Mouse (Mus musculus): ENCODE data around the gene Mast1. TPM values are rescaled to one million over a fixed set of nuclear protein-coding genes. Genes with fewer than 3 reads are reported as not detected.

The Mast1 gene
- total and polyA plus RNA-seq, 3 experiments, result 0.21 to 0.34 TPM; not detected in 1

GRCm38 (mm10) chr8:84973803-84974542 lies 36.8 kb upstream of the Mast1 start:
- H3K27me3 ChIP-seq (replicated peaks), result no peaks in the 10 kb centered on the region
- peak; percentile 76 for DNase-seq (ENCODE audit: extremely low read depth)
- dilution Hi-C loops (cut with MboI; ENCODE audit: extremely low pct_ligation_motif_present, extremely low pct_unique_long_range_greater_than_20kb, low sequenced_read_pairs) (no loop called here), in situ Hi-C loops (cut with MboI; ENCODE audit: low pct_ligation_motif_present, low pct_unique_long_range_greater_than_20kb, low sequenced_read_pairs) (loop anchor here (5.0 kb wide), 1 partner anchor 33 kb away; no protein-coding TSS in a partner anchor)
- no peaks in the 10 kb centered on the region for H3K9me3 ChIP-seq (replicated peaks; ENCODE audit: low read length)
- H3K4me2 ChIP-seq (ENCODE audit: insufficient read depth, low read depth, poor library complexity, severe bottlenecking), result peak overlapping the region; percentile 98
- peak overlapping the region in 2 of 3 experiments; percentile 35 to 94 for H3K4me3 ChIP-seq (replicated peaks in 1 of 3; ENCODE audit: low read depth in 2 of 3, low read length in 2 of 3, poor library complexity in 1 of 3)
- TF ChIP-seq USF2 (conservative IDR thresholded peaks at IDR 0.05; ENCODE audit: low read depth, low read length), result no peak
- TF ChIP-seq BHLHE40 (IDR thresholded peaks at IDR 0.05; ENCODE audit: low read depth, low read length), result no peak
- TF ChIP-seq E2F4 (IDR thresholded peaks at IDR 0.05; ENCODE audit: insufficient replicate concordance, low read depth, low read length), result no peak
- no peak; the same call in 1 of the 2 replicates for TF ChIP-seq MAX (IDR thresholded peaks at IDR 0.05; ENCODE audit: low read length)
- TF ChIP-seq MAFK (IDR thresholded peaks at IDR 0.05; ENCODE audit: insufficient replicate concordance, low read length), result no peak
- TF ChIP-seq ZC3H11A (IDR thresholded peaks at IDR 0.05; ENCODE audit: low read depth, low read length), result peak; percentile 84
- no peak for TF ChIP-seq CHD1 (IDR thresholded peaks at IDR 0.05; ENCODE audit: low read depth, low read length)
- TF ChIP-seq SMC3 (IDR thresholded peaks at IDR 0.05; ENCODE audit: low read depth, low read length), result peak; percentile 98
- no peak for TF ChIP-seq ZNF384 (IDR thresholded peaks at IDR 0.05; ENCODE audit: low read depth, low read length)
- TF ChIP-seq GABPA (IDR thresholded peaks at IDR 0.05; ENCODE audit: insufficient replicate concordance, low read depth, low read length), result no peak
- TF ChIP-seq POLR2AphosphoS2 (IDR thresholded peaks at IDR 0.05; ENCODE audit: low read depth, low read length), result no peak
- no peak for TF ChIP-seq JUND (conservative IDR thresholded peaks at IDR 0.05; ENCODE audit: low read depth, low read length)
- TF ChIP-seq CHD2 (IDR thresholded peaks at IDR 0.05; ENCODE audit: low read length), result no peak
- no peak for TF ChIP-seq NRF1 (IDR thresholded peaks at IDR 0.05; ENCODE audit: low read depth, low read length)
- no peak for TF ChIP-seq JUN (IDR thresholded peaks at IDR 0.05; ENCODE audit: insufficient read depth, low read depth, low read length)
- no peak for TF ChIP-seq TCF12 (IDR thresholded peaks at IDR 0.05; ENCODE audit: low read depth, low read length)
- TF ChIP-seq SIN3A (IDR thresholded peaks at IDR 0.05; ENCODE audit: low read length), result peak; percentile 80; the same call in 1 of the 2 replicates
- no peak for TF ChIP-seq UBTF (IDR thresholded peaks at IDR 0.05; ENCODE audit: low read depth, low read length)
- TF ChIP-seq MAZ (IDR thresholded peaks at IDR 0.05; ENCODE audit: low read depth, low read length), result no peak
- TF ChIP-seq MEF2A (IDR thresholded peaks at IDR 0.05; ENCODE audit: borderline replicate concordance, low read depth, low read length), result no peak
- 0 out of 2 replicates have a peak, but pooled peaks have one; percentile 5 for TF ChIP-seq POLR2A (IDR thresholded peaks at IDR 0.05; ENCODE audit: low read depth, low read length)
- no peak for TF ChIP-seq MXI1 (IDR thresholded peaks at IDR 0.05; ENCODE audit: low read depth, low read length)
- TF ChIP-seq EP300 (IDR thresholded peaks at IDR 0.05; ENCODE audit: low read length), result no peak
- no peak for TF ChIP-seq ETS1 (conservative IDR thresholded peaks at IDR 0.05; ENCODE audit: low read depth, low read length)
- no peak for TF ChIP-seq KAT2A (IDR thresholded peaks at IDR 0.05; ENCODE audit: insufficient replicate concordance, low read length)
- no peak for TF ChIP-seq ELF1 (IDR thresholded peaks at IDR 0.05; ENCODE audit: low read depth, low read length)
- TF ChIP-seq ZMIZ1 (IDR thresholded peaks at IDR 0.05; ENCODE audit: low read depth, low read length), result no peak
- no peak for TF ChIP-seq HCFC1 (IDR thresholded peaks at IDR 0.05; ENCODE audit: low read depth, low read length)
- TF ChIP-seq RCOR1 (conservative IDR thresholded peaks at IDR 0.05; ENCODE audit: low read depth, low read length), result no peak
- TF ChIP-seq NELFE (IDR thresholded peaks at IDR 0.05; ENCODE audit: low read depth, low read length), result peak; percentile 15; the same call in 1 of the 2 replicates
- TF ChIP-seq RAD21 (IDR thresholded peaks at IDR 0.05; ENCODE audit: low read depth, low read length), result peak; percentile 99
- peak; percentile 76; the same call in 1 of the 2 replicates for TF ChIP-seq MYC (IDR thresholded peaks at IDR 0.05; ENCODE audit: low read depth, low read length)
- no peak for TF ChIP-seq USF1 (IDR thresholded peaks at IDR 0.05; ENCODE audit: low read depth, low read length)
- no peak for TF ChIP-seq ZKSCAN1 (IDR thresholded peaks at IDR 0.05; ENCODE audit: borderline replicate concordance, low read depth, low read length)
- no peak for TF ChIP-seq TBP (conservative IDR thresholded peaks at IDR 0.05; ENCODE audit: low read depth, low read length)
- TF ChIP-seq PAX5 (IDR thresholded peaks at IDR 0.05; ENCODE audit: low read length), result no peak
- no peak for TF ChIP-seq IRF4 (IDR thresholded peaks at IDR 0.05; ENCODE audit: low read depth, low read length)
- peak; percentile 89 to 98 for TF ChIP-seq CTCF (conservative IDR thresholded peaks at IDR 0.05 in 1 of 2, IDR thresholded peaks at IDR 0.05 in 1 of 2; ENCODE audit: low read depth in 2 of 2, low read length in 2 of 2)
- H3K79me2 ChIP-seq (replicated peaks; ENCODE audit: control insufficient read depth, extremely low read depth, insufficient read depth, poor library complexity, severe bottlenecking), result peaks cover 26% of the 10 kb centered on the region
- peaks cover 25 to 37% of the 10 kb centered on the region in 2 experiments for H3K36me3 ChIP-seq (replicated peaks in 1 of 2; ENCODE audit: control insufficient read depth in 1 of 2, insufficient read depth in 1 of 2, low read length in 1 of 2)
- H3K4me1 ChIP-seq (ENCODE audit: control insufficient read depth in 1 of 2, insufficient read depth in 2 of 2), result peaks cover 6 to 20% of the 10 kb centered on the region in 2 experiments; a peak in 3 of 4 replicates
- H3K27ac ChIP-seq (ENCODE audit: insufficient read depth, low read depth), result peak overlapping the region; percentile 30; the same call in 1 of the 2 replicates
- peak overlapping the region; percentile 88; the same call in 1 of the 2 replicates for H3K9ac ChIP-seq (ENCODE audit: insufficient read depth, low read depth)

All from CH12.LX (cell line).